Mouse (Mus musculus): ENCODE results near the gene Gm47996. TPM values are rescaled to one million over a fixed set of nuclear protein-coding genes. Genes with fewer than 3 reads are reported as not detected.

Gm47996 gene
- total RNA-seq, 2 experiments from 2014 or later = not detected

- no peak for DNase-seq (ENCODE audit: low spot score in 2 of 2)
These were observed 35.2 kb downstream of the Gm47996 start for GRCm38 (mm10) chr1:151245165-151245564.

- no peak for DNase-seq (ENCODE audit: low spot score in 2 of 2)
These were observed 35.9 kb downstream of the Gm47996 start for GRCm38 (mm10) chr1:151245846-151246245.

- no peak for DNase-seq (ENCODE audit: low spot score in 2 of 2)
These were observed 40.2 kb downstream of the Gm47996 start for GRCm38 (mm10) chr1:151250109-151250508.

GRCm38 (mm10) chr1:151250529-151251193, 40.7 kb downstream of the Gm47996 start:
- peak in 1 of 2 experiments; percentile 26 for DNase-seq (ENCODE audit: low spot score in 2 of 2)

DNA sequence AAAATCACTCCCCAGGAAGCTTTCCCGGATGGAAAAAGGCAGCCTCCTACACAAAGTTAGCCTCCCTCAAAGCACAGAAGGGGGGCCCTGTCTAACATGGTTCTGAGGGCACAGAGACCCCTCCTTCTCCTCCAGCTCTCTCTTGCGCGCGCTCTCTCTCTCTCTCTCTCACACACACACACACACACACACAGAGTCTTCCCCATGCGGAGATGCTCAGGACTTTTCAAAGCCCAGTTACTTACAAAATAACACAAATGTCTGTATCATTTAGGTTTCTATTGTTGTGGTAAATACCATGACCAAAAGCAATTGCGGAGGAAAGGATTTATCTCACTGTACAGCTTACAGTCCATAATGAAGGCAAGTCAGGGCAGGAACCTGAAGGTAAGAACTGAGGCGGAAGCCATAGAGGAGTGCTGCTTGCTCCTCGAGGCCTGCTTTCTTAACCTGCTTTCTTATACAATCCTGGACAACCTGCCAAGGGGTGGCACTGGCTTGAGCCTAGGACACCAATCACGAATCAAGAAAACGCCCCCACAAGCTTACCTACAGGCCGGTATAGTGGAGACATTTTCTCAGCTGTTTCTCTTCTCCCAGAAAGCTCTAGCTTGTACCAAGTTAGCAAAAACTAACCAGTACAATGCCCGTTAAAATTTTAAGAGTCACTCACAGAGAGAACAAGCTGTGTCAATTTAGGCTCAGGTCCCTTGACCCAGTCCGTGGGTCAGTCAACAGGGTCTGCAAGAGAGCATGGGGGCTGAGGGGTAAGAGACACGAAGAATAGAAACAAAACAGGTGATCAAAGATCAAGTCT, 41.5 kb downstream of the Gm47996 start:
- DNase-seq (ENCODE audit: low spot score in 2 of 2) = no peak

DNA sequence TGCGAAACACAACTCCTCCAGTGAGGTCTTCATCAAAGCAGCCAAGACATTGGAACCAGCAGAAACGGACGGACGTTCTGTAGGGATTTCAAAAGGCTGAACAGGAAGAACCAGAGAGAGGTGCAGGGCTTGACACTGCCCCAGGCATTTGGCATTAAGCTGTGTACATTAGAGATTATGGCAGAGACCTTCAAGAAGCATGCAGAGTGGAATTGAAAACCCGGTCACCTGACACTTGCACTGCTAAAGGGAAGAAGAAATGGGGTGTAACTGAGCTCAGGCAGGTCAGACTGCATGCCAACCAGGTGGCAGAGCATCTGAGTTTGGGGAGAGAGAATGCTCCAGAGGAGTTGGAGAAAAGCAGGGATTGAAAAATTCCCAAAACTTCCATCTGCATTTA, 45.5 kb downstream of the Gm47996 start:
- no peak for DNase-seq (ENCODE audit: low spot score in 2 of 2)

DNA sequence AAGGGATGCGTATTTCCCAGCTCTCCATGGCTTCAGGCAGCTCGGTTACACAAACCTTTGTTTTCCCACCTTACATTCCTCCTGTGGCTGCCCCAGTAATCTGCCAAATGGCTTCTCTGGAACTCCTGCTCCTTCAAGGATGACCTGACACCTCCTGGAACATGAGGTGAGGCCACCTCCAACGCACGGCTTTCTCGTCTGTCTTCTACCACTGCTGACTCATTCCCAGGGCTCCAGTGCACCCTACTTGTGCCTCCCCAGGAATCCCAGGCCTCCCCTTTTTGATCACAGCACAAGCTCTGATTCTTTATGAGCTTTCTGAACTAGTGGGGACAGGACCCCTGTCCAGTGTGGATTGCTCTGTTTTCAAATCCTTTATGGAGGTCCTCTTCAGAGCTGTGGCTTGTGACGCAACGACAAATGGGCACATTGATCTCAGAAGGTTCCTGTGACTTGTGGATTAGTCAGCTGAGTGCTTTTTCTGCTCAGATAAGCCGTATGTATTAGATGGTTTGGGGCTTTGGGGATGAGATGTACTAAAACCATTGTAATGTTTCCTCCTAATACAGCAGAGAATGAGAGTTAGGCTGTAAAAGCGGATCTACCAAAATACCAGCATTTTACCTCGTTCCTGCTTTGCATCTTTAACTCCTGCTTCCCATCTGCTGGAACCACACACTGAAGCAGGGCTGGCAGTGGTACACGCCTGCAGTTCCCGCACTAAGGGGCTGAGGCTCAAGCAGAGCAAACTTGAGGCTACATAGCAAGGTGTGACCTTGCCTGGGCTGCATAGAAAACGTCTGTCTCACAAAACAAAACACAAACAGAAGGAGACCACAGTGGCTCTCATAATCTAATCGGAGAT, 48.4 kb downstream of the Gm47996 start:
- DNase-seq (ENCODE audit: low spot score in 2 of 2) = no peak

DNA sequence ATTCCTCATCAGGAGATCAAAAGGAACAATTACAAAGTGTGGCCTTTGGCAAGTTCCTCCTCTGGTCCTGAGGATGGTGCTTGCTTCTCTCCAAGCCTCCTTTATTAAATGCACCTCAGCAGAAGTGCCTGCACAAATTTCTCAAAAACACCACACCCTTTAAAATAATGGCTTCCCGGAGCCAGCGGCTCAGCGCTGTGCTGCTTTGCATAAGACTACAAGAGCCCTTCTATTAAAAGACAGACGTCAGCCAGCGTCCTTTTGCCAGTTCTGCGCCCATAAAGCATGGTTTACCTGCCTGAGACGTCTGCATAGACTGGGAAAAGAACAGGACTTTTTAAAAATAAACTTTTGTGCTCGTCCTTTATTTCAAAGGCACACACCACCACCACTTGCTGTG, 49.1 kb downstream of the Gm47996 start:
- no peak for DNase-seq (ENCODE audit: low spot score in 2 of 2)

Other genes starting within 250 kb of the Gm47996 start
- 1 to 10 TPM; 1.4 TPM for gene Hmcn1, start 216.7 kb upstream of the Gm47996 start, total RNA-seq (2021)
- gene Gm47985, start 27.6 kb upstream of the Gm47996 start, total RNA-seq (2021) = not detected
- gene Gm8947, start 17.8 kb upstream of the Gm47996 start, total RNA-seq (2021) = not detected
- gene Gm47995, start 11.7 kb upstream of the Gm47996 start, total RNA-seq (2021) = not detected
- not detected for gene 3110040M04Rik, start 6.0 kb upstream of the Gm47996 start, total RNA-seq (2021)
- gene Ivns1abp, start 134.3 kb downstream of the Gm47996 start, total RNA-seq (2021) = 100 to 1,000 TPM; 102 to 147 TPM
- gene Swt1, start 218.3 kb downstream of the Gm47996 start, total RNA-seq (2021) = 10 to 100 TPM; 18.1 to 19.1 TPM
- 10 to 100 TPM; 30.1 to 31.5 TPM for gene Trmt1l, start 218.4 kb downstream of the Gm47996 start, total RNA-seq (2021)

Measured in adrenal gland, adult 18-20 months (tissue).